Mouse (Mus musculus): ENCODE data around the gene Pbx1.

The Pbx1 gene

GRCm38 (mm10) chr1:168088680-168089079 is 343.4 kb downstream of the Pbx1 start:
- no peak for DNase-seq (ENCODE audit: low read depth, low spot score)

DNA sequence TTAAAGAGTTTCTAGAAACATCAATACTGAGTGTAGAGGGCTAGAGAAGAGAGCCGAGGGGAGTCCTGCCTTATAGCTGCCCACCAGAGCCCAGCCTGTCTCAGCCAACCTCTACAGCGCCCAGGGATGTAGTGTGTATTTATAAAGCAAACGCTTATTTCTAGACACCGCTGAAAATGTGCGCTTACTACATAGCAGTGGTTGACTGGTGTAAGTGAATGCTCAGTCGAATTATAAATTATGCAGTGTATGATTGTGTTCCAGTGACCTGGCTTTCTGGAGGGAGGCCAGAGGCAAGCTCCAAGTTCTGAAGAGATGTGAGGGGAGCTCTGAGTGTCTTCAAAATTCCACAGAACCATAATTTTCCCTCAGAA is 352.7 kb downstream of the Pbx1 start:
- DNase-seq (ENCODE audit: low read depth, low spot score) = no peak

DNA sequence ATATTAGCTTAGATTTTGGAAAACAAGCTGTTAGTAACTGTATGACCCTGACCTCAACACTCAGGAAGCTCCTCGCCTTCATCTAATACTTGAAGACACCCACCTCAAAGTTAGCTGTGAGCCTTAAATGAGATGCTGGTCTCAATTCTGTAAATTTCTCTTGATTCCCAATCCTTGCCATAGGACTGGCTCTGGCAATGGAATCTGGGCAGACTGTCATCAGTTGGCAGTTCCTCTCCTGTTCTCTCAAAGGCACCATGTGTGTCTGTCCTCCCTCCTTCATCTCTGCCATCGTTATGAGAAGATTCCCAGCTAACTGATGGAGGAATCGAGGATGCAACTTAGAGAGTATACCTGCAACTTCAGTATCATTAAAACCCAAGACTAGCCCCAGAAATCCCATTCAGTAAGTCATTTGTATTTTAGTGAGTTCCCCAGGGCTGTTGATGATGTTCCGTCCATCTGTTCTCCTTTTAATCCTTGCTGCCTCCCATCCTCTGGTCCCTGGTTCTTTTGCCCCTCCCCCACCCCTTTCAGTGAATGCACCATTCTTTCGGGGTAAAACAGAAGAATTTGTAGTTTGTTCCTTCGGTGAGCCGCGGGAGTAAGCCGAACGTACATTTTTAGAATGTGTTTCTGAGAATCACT is 353.2 kb downstream of the Pbx1 start:
- no peak for DNase-seq (ENCODE audit: low read depth, low spot score)

GRCm38 (mm10) chr1:168071974-168072373 is 360.1 kb downstream of the Pbx1 start:
- no peak for DNase-seq (ENCODE audit: low read depth, low spot score)

DNA sequence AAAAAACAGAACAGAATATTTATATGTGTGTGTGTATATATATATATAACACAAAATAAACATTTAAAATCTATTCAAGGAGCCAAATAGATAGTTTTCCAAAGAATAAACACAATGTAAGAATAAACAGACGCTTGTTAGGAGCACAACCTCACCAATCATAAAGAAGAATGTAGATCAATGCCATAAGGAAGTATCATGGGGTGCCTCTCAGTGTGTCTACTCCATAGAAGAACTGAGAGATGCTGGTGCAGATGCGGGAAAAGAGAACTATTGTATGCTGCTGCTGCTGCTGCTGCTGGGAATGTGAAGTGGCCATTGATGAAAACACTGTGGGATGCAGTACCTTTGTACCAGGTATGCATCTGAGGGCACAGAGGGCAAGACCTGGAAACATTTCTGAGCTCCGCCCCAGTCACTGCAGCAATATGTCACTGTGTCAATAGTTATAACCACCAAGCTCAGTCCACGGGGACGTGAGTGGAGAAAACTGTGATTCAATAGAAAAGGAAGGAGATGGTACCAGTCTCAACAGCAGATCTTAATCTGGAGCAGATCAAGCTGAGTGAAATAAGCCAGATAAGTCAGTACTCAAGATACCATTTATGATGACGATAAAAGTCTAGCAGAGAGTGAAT is 361.7 kb downstream of the Pbx1 start:
- DNase-seq (ENCODE audit: low read depth, low spot score) = no peak

GRCm38 (mm10) chr1:168069740-168070139 is 362.3 kb downstream of the Pbx1 start:
- no peak for DNase-seq (ENCODE audit: low read depth, low spot score)

Data from ES-CJ7 (cell line).